Mouse (Mus musculus) bone marrow macrophage, adult 2 months (primary cell): Measurements from ENCODE around the gene Arfgap3. TPM values are rescaled to one million over a fixed set of nuclear protein-coding genes. Genes with fewer than 3 reads are reported as not detected.

Experiments
- H3K27ac ChIP-seq: 2 replicates; pipeline ENCODE4 v1.5.1; 2012; ENCODE audit warnings: low read depth, low read length; ENCODE audit not compliant: insufficient read depth
- H3K4me1 ChIP-seq: 2 replicates; pipeline ENCODE4 v1.6.1; 2012; ENCODE audit warnings: low read length; ENCODE audit not compliant: control insufficient read depth, insufficient read depth
- H3K4me3 ChIP-seq: 2 replicates; pipeline ENCODE4 v1.5.1; 2012; ENCODE audit warnings: mild to moderate bottlenecking, low read length, moderate library complexity; ENCODE audit not compliant: insufficient read depth
- CTCF ChIP-seq: IDR thresholded peaks from 2 replicates; pipeline ENCODE4 v1.5.1; 2012; ENCODE audit warnings: low read depth, mild to moderate bottlenecking, low read length, moderate library complexity
- POLR2A ChIP-seq: IDR thresholded peaks from 2 replicates; pipeline ENCODE4 v1.6.1; 2012; ENCODE audit warnings: mild to moderate bottlenecking, low read depth, low read length, borderline replicate concordance
- polyA plus RNA-seq: library from polyadenylated mRNA; stranded (reverse); fragments of >200 nt; gene quantifications from 2 replicates; pipeline ENCODE4 v1.2.4, GENCODE M21; 2012; ENCODE audit not compliant: missing spikeins, insufficient read depth, insufficient read length

Gene Arfgap3
- polyA plus RNA-seq, 1 experiment, result 27.8 TPM

GRCm38 (mm10) chr15:83255944-83256343 lies 94.1 kb downstream of the Arfgap3 start:
- TF ChIP-seq POLR2A, result no peak
- TF ChIP-seq CTCF, result no peak
- peaks cover 5% of the 10 kb centered on the region; the same call in 1 of the 2 replicates for H3K4me1 ChIP-seq
- H3K27ac ChIP-seq, result no peak overlapping the region
- H3K4me3 ChIP-seq, result no peak overlapping the region

- no peak overlapping the region for H3K27ac ChIP-seq
- H3K4me1 ChIP-seq, result peaks cover 5% of the 10 kb centered on the region; the same call in 1 of the 2 replicates
- no peak for TF ChIP-seq POLR2A
- TF ChIP-seq CTCF, result no peak
- H3K4me3 ChIP-seq, result no peak overlapping the region
These were observed 94.8 kb downstream of the Arfgap3 start for GRCm38 (mm10) chr15:83255191-83255782.

DNA sequence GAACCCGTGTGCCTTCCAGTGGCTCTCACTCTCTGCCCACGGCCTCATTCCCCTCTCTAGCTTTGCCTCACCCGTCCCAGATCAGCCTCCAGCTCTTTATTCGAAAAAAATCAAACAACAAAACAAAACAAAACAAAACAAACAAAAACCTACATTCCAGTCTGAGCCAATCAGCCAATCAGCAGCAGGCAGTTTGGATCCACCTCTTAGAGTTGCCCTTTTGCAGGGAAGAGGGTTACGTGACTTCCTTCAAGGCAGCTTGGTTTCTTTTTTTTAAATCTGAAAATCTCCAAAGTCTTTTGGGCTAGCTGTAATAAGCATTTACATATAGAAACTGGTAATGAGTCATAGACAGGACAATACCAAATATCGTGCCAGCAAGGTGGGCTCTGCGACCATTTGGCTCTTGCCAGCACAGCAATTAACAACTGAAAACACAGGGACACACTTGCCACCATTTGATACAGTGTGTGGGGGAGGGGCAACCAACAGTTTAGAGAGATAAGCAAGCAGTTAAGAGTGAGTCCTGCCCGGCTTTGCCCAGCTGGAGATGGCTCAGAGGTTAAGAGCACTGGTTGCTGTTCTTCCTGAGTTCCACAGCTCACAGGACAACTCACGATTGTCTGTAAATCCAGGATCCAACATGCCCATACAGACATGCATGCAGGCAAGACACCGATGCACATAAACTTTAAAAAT lies 95.5 kb downstream of the Arfgap3 start:
- Histone ChIP-seq H3K27ac (no peak overlapping the region), H3K4me3 (no peak overlapping the region)
- TF ChIP-seq CTCF (no peak), POLR2A (no peak)

GRCm38 (mm10) chr15:83252060-83252459 lies 98.0 kb downstream of the Arfgap3 start:
- Histone ChIP-seq H3K27ac (no peak overlapping the region), H3K4me1 (peaks cover 2% of the 10 kb centered on the region; the same call in 1 of the 2 replicates), H3K4me3 (no peak overlapping the region)
- TF ChIP-seq POLR2A (no peak), CTCF (no peak)

More for the DNA sequence above, 95.5 kb downstream of the Arfgap3 start:
- peaks cover 5% of the 10 kb centered on the region; the same call in 1 of the 2 replicates for H3K4me1 ChIP-seq

DNA sequence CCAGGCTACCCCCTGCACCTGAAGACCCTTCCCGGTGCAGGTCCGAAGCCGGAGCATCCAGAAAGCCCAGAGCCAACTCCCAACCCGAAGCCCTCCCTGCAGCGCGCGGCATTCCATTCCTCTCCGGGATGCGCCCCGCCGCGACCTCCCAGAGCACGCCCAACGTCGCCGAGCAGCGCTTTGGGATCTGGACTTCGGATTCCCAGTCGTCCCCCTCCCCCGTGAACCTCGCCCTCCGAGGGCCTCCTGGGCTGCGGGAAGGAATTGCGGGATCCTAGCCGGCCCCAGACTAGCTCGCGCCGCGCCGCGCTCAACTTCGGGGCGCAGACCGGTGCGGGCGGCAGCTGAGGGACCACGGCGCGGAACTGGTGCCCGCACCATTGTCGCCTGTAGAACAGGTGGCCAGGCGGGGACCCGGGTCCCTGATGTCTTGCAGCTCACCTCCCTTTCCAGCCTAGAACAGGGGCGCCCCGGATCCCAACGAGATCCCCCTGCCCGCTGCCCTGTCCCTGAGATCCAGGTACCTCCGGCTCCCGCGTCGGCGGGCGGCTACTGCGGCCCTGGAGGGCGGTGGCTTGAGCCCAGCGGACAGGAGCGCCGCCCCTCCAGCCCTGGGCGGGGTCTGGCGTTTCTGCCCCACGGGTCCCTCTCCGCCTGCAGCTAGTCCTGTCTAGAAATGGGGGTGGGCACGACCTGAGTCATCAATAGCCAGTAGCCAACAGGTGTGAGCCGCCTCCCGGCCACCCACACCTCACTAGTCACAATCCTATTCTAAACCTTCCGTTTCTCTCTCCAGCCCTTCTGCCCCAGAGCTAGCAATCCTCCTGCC lies 98.7 kb downstream of the Arfgap3 start, which contains the start of gene A4galt:
Gene A4galt (minus strand): TSS at position 599 of the 829 bp plus-strand sequence.
- no peaks in the 10 kb centered on the region for H3K4me1 ChIP-seq
- H3K27ac ChIP-seq, result no peak within 1 kb of the TSS
- H3K4me3 ChIP-seq, result peak within 1 kb of the TSS; percentile 46
- no peak for TF ChIP-seq CTCF
- no peak for TF ChIP-seq POLR2A

DNA sequence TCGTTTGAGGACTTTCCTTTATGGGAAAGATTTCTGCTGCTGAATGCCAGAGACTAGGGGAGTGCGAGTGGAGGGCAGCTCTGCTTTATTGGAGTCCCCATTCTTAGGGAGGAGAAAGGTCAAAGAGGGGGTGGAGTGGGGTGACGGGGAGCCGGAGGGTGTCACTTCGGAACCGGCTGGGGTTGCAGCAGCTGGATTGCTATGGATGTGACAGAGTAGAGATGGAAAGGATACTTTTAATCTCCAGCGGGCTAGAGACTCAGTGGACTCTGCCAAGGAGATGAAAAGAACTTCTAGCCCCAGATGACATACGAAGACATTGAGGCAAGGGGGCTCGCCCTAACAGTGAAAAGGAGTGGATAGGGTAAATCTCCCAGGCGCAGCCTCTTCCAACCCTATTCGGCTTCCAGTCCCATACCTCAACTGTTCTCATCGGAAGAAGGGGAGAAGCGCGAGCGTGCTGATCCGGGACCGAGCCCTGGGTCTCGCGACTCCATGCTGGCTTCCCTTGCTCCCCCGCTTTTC lies 99.3 kb downstream of the Arfgap3 start:
- Histone ChIP-seq H3K4me1 (no peaks in the 10 kb centered on the region), H3K4me3 (peak overlapping the region; percentile 46), H3K27ac (no peak overlapping the region)
- no peak for TF ChIP-seq CTCF
- TF ChIP-seq POLR2A, result no peak

Other genes starting within 250 kb of the Arfgap3 start
- 54.1 and 66.1 TPM in 2 replicates for gene Rrp7a, start 227.4 kb downstream of the Arfgap3 start, polyA plus RNA-seq
- gene Poldip3, start 200.9 kb downstream of the Arfgap3 start, polyA plus RNA-seq, result 57.9 and 64.2 TPM in 2 replicates
- gene Cyb5r3, start 177.7 kb downstream of the Arfgap3 start, polyA plus RNA-seq, result 101 and 112 TPM in 2 replicates
- gene A4galt, start 98.5 kb downstream of the Arfgap3 start, polyA plus RNA-seq, result 1.7 TPM in 1 of 2 replicates, not detected in the other
- 61.4 and 63.7 TPM in 2 replicates for gene Pacsin2, start 114.4 kb upstream of the Arfgap3 start, polyA plus RNA-seq
- 7.2 and 9.1 TPM in 2 replicates for gene Ttll1, start 160.6 kb upstream of the Arfgap3 start, polyA plus RNA-seq
- 1.2 TPM in 1 of 2 replicates, not detected in the other for gene Bik, start 176.6 kb upstream of the Arfgap3 start, polyA plus RNA-seq
- 203 and 204 TPM in 2 replicates for gene Tspo, start 213.3 kb upstream of the Arfgap3 start, polyA plus RNA-seq
- gene Mcat, start 213.5 kb upstream of the Arfgap3 start, polyA plus RNA-seq, result 7.3 and 8.6 TPM in 2 replicates
- gene Ttll12, start 244.9 kb upstream of the Arfgap3 start, polyA plus RNA-seq, result 11.2 and 14.1 TPM in 2 replicates